Mouse (Mus musculus) spleen, embryonic (tissue): Measurements from ENCODE around the gene Plcb1.

Experiments used
- CTCF ChIA-PET: fragments of 350-600 bp; sonication (Branson Sonifier 250); formaldehyde crosslinking; loops from one replicate; lab custom pipeline; 2022; lab: Charles Lee

Gene Plcb1

GRCm38 (mm10) chr2:134912616-134913015 lies 126.7 kb downstream of the Plcb1 start:
- CTCF ChIA-PET, result no interaction called here

- CTCF ChIA-PET, result no interaction called here
Observed at GRCm38 (mm10) chr2:134913542-134913941, 127.7 kb downstream of the Plcb1 start.

GRCm38 (mm10) chr2:134914091-134914550 lies 128.3 kb downstream of the Plcb1 start:
- CTCF ChIA-PET, result no interaction called here

GRCm38 (mm10) chr2:134915035-134915434 lies 129.2 kb downstream of the Plcb1 start:
- CTCF ChIA-PET, result no interaction called here

GRCm38 (mm10) chr2:134920611-134921280 lies 134.9 kb downstream of the Plcb1 start:
- CTCF ChIA-PET, result no interaction called here

- CTCF ChIA-PET, result no interaction called here
Observed at GRCm38 (mm10) chr2:134922636-134923375, 136.9 kb downstream of the Plcb1 start.

- CTCF ChIA-PET, result no interaction called here
Observed at GRCm38 (mm10) chr2:134924143-134924655, 138.3 kb downstream of the Plcb1 start.

- CTCF ChIA-PET, result no interaction called here
Observed at GRCm38 (mm10) chr2:134926266-134926665, 140.4 kb downstream of the Plcb1 start.

- CTCF ChIA-PET, result no interaction called here
Observed at GRCm38 (mm10) chr2:134927072-134927471, 141.2 kb downstream of the Plcb1 start.

GRCm38 (mm10) chr2:134929452-134929851 lies 143.6 kb downstream of the Plcb1 start:
- CTCF ChIA-PET, result no interaction called here

- CTCF ChIA-PET, result no interaction called here
Observed at GRCm38 (mm10) chr2:134930961-134931360, 145.1 kb downstream of the Plcb1 start.

GRCm38 (mm10) chr2:134931756-134932421 lies 146.0 kb downstream of the Plcb1 start:
- CTCF ChIA-PET, result no interaction called here

- CTCF ChIA-PET, result no interaction called here
Observed at GRCm38 (mm10) chr2:134935469-134935868, 149.6 kb downstream of the Plcb1 start.

GRCm38 (mm10) chr2:134935970-134936649 lies 150.2 kb downstream of the Plcb1 start:
- CTCF ChIA-PET, result no interaction called here

- CTCF ChIA-PET, result no interaction called here
Observed at GRCm38 (mm10) chr2:134937666-134938065, 151.8 kb downstream of the Plcb1 start.

- CTCF ChIA-PET, result no interaction called here
Observed at GRCm38 (mm10) chr2:134942039-134942438, 156.2 kb downstream of the Plcb1 start.

- CTCF ChIA-PET, result no interaction called here
Observed at GRCm38 (mm10) chr2:134942919-134943318, 157.1 kb downstream of the Plcb1 start.

GRCm38 (mm10) chr2:134946331-134946730 lies 160.5 kb downstream of the Plcb1 start:
- CTCF ChIA-PET, result no interaction called here

- CTCF ChIA-PET, result no interaction called here
Observed at GRCm38 (mm10) chr2:134946911-134947310, 161.0 kb downstream of the Plcb1 start.

- CTCF ChIA-PET, result no interaction called here
Observed at GRCm38 (mm10) chr2:134952088-134952487, 166.2 kb downstream of the Plcb1 start.

- CTCF ChIA-PET, result no interaction called here
Observed at GRCm38 (mm10) chr2:134956436-134956835, 170.6 kb downstream of the Plcb1 start.

GRCm38 (mm10) chr2:134966131-134966530 lies 180.3 kb downstream of the Plcb1 start:
- CTCF ChIA-PET, result no interaction called here
